Mouse (Mus musculus): ENCODE results near the gene Slc22a16.

- no peak for TF ChIP-seq HCFC1 (IDR thresholded peaks at IDR 0.05; ENCODE audit: borderline replicate concordance, insufficient read depth, low read length)
- no peak for TF ChIP-seq ZC3H11A (IDR thresholded peaks at IDR 0.05; ENCODE audit: borderline replicate concordance, low read depth, low read length)
- no peak for TF ChIP-seq CHD2 (IDR thresholded peaks at IDR 0.05; ENCODE audit: low read depth, low read length)
- TF ChIP-seq MAFK (IDR thresholded peaks at IDR 0.05; ENCODE audit: insufficient read depth, low read depth, low read length), result no peak
These were observed 60.3 kb downstream of the Slc22a16 start for GRCm38 (mm10) chr10:40630457-40630856.

All from ES-E14 (cell line).